Mouse (Mus musculus): Measurements from ENCODE around the gene 9530053A07Rik. TPM values are rescaled to one million over a fixed set of nuclear protein-coding genes. Genes with fewer than 3 reads are reported as not detected.

The 9530053A07Rik gene
- total and polyA plus RNA-seq, 2 experiments, result not detected

DNA sequence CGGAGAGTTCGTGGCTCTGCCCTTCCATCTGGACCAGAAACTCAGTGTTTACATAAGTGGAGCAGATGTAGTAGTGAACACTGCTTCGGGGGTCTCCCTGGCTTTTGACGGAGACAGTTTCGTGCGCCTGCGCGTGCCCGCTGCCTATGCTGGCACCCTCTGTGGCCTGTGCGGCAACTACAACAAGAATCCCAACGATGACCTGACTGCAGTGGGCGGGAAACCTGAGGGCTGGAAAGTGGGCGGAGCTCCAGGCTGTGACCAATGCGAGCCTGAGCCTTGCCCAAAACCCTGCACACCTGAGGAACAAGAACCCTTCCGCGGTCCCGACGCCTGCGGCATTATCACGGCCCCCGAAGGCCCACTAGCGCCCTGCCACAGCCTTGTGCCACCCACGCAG, 24.6 kb upstream of the 9530053A07Rik start:
- Histone ChIP-seq H3K36me3 (ENCODE audit: control insufficient read depth, insufficient read depth, low read length) (no peaks in the 10 kb centered on the region), H3K4me1 (ENCODE audit: control insufficient read depth, insufficient read depth, low read length) (no peaks in the 10 kb centered on the region), H3K9ac (ENCODE audit: low read depth, low read length) (no peak overlapping the region), H3K79me2 (ENCODE audit: control insufficient read depth, insufficient read depth, low read length) (no peaks in the 10 kb centered on the region), H3K4me3 (ENCODE audit: insufficient read depth, low read depth, low read length) (peak overlapping the region; percentile 11; the same call in 1 of the 2 replicates), H3K27ac (replicated peaks; ENCODE audit: insufficient read depth, low read depth, low read length) (no peak overlapping the region), H3K27me3 (ENCODE audit: control insufficient read depth, insufficient read depth, low read length) (no peaks in the 10 kb centered on the region)
- peak; percentile 37 for DNase-seq (ENCODE audit: extremely low read depth, low read depth, low spot score)
- TF ChIP-seq CTCF (IDR thresholded peaks at IDR 0.05; ENCODE audit: low read depth, low read length) (no peak), POLR2A (IDR thresholded peaks at IDR 0.05; ENCODE audit: extremely low read depth, insufficient read depth, low read length) (no peak)
- 5% methylated on average over 23 of the region's 23 CpGs for WGBS

- no peak overlapping the region for H3K4me3 ChIP-seq (ENCODE audit: insufficient read depth, low read depth, low read length)
- DNase-seq (ENCODE audit: extremely low read depth, low read depth, low spot score), result no peak
- no peak overlapping the region for H3K27ac ChIP-seq (replicated peaks; ENCODE audit: insufficient read depth, low read depth, low read length)
- H3K9ac ChIP-seq (ENCODE audit: low read depth, low read length), result no peak overlapping the region
- no peaks in the 10 kb centered on the region for H3K4me1 ChIP-seq (ENCODE audit: control insufficient read depth, insufficient read depth, low read length)
- no peaks in the 10 kb centered on the region for H3K79me2 ChIP-seq (ENCODE audit: control insufficient read depth, insufficient read depth, low read length)
- WGBS, result 92% methylated on average over 11 of the region's 11 CpGs
- H3K27me3 ChIP-seq (ENCODE audit: control insufficient read depth, insufficient read depth, low read length), result no peaks in the 10 kb centered on the region
- H3K36me3 ChIP-seq (ENCODE audit: control insufficient read depth, insufficient read depth, low read length), result no peaks in the 10 kb centered on the region
- TF ChIP-seq POLR2A (IDR thresholded peaks at IDR 0.05; ENCODE audit: extremely low read depth, insufficient read depth, low read length) (no peak), CTCF (IDR thresholded peaks at IDR 0.05; ENCODE audit: low read depth, low read length) (no peak)
Measured at GRCm38 (mm10) chr7:28106241-28106640, 23.0 kb upstream of the 9530053A07Rik start.

- Histone ChIP-seq H3K4me3 (ENCODE audit: insufficient read depth, low read depth, low read length) (no peak overlapping the region), H3K9ac (ENCODE audit: low read depth, low read length) (no peak overlapping the region), H3K36me3 (ENCODE audit: control insufficient read depth, insufficient read depth, low read length) (no peaks in the 10 kb centered on the region), H3K79me2 (ENCODE audit: control insufficient read depth, insufficient read depth, low read length) (no peaks in the 10 kb centered on the region), H3K4me1 (ENCODE audit: control insufficient read depth, insufficient read depth, low read length) (no peaks in the 10 kb centered on the region), H3K27me3 (ENCODE audit: control insufficient read depth, insufficient read depth, low read length) (no peaks in the 10 kb centered on the region), H3K27ac (replicated peaks; ENCODE audit: insufficient read depth, low read depth, low read length) (no peak overlapping the region)
- WGBS, result 76% methylated on average over 2 of the region's 2 CpGs
- TF ChIP-seq CTCF (IDR thresholded peaks at IDR 0.05; ENCODE audit: low read depth, low read length) (no peak), POLR2A (IDR thresholded peaks at IDR 0.05; ENCODE audit: extremely low read depth, insufficient read depth, low read length) (no peak)
- DNase-seq (ENCODE audit: extremely low read depth, low read depth, low spot score), result no peak
Measured at GRCm38 (mm10) chr7:28114648-28115047, 14.6 kb upstream of the 9530053A07Rik start.

DNA sequence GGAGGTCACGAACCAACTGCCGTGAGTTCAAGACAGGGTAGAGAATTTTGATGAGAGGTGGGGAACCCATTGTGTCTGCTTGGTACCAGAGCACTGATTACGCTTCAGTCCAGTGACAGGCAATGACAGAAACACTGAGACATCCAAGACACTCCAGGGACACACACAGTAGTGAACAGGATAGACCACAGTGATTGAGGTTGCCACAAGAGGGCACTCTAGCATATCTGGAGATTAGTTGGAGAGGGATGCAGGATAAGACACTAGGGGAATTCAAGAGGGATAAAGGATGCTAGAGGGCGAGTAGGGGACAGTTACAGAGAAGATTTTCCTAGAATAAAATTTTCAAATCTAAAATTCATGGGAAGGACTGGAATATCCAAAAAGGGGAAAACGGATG, 8.3 kb downstream of the 9530053A07Rik start:
- DNase-seq (ENCODE audit: extremely low read depth, low read depth, low spot score), result peak; percentile 16
- WGBS, result 53% methylated on average over 5 of the region's 5 CpGs

GRCm38 (mm10) chr7:28148263-28148662, 19.0 kb downstream of the 9530053A07Rik start:
- Histone ChIP-seq H3K36me3 (ENCODE audit: control insufficient read depth, insufficient read depth, low read length) (no peaks in the 10 kb centered on the region), H3K27ac (replicated peaks; ENCODE audit: insufficient read depth, low read depth, low read length) (no peak overlapping the region), H3K27me3 (ENCODE audit: control insufficient read depth, insufficient read depth, low read length) (no peaks in the 10 kb centered on the region), H3K4me3 (ENCODE audit: insufficient read depth, low read depth, low read length) (no peak overlapping the region), H3K79me2 (ENCODE audit: control insufficient read depth, insufficient read depth, low read length) (no peaks in the 10 kb centered on the region), H3K9ac (ENCODE audit: low read depth, low read length) (no peak overlapping the region), H3K4me1 (ENCODE audit: control insufficient read depth, insufficient read depth, low read length) (no peaks in the 10 kb centered on the region)
- TF ChIP-seq CTCF (IDR thresholded peaks at IDR 0.05; ENCODE audit: low read depth, low read length), result peak; percentile 90
- no peak for TF ChIP-seq POLR2A (IDR thresholded peaks at IDR 0.05; ENCODE audit: extremely low read depth, insufficient read depth, low read length)
- peak; percentile 43 for DNase-seq (ENCODE audit: extremely low read depth, low read depth, low spot score)
- WGBS, result 6% methylated on average over 3 of the region's 3 CpGs

More for the DNA sequence above, 8.3 kb downstream of the 9530053A07Rik start:
- TF ChIP-seq CTCF (IDR thresholded peaks at IDR 0.05; ENCODE audit: low read depth, low read length), result 0 out of 2 replicates have a peak, but pooled peaks have one; percentile 11
- no peak for TF ChIP-seq POLR2A (IDR thresholded peaks at IDR 0.05; ENCODE audit: extremely low read depth, insufficient read depth, low read length)
- Histone ChIP-seq H3K4me1 (ENCODE audit: control insufficient read depth, insufficient read depth, low read length) (no peaks in the 10 kb centered on the region), H3K27me3 (ENCODE audit: control insufficient read depth, insufficient read depth, low read length) (0 out of 2 replicates have a peak, but pooled peaks cover 2% of the 10 kb centered on the region), H3K79me2 (ENCODE audit: control insufficient read depth, insufficient read depth, low read length) (no peaks in the 10 kb centered on the region), H3K27ac (replicated peaks; ENCODE audit: insufficient read depth, low read depth, low read length) (no peak overlapping the region), H3K36me3 (ENCODE audit: control insufficient read depth, insufficient read depth, low read length) (no peaks in the 10 kb centered on the region), H3K9ac (ENCODE audit: low read depth, low read length) (no peak overlapping the region), H3K4me3 (ENCODE audit: insufficient read depth, low read depth, low read length) (no peak overlapping the region)

- H3K27ac ChIP-seq (replicated peaks; ENCODE audit: insufficient read depth, low read depth, low read length), result no peak overlapping the region
- no peak overlapping the region for H3K4me3 ChIP-seq (ENCODE audit: insufficient read depth, low read depth, low read length)
- no peak for DNase-seq (ENCODE audit: extremely low read depth, low read depth, low spot score)
- no peak overlapping the region for H3K9ac ChIP-seq (ENCODE audit: low read depth, low read length)
- 79% methylated on average over 1 of the region's 1 CpGs for WGBS
- no peak for TF ChIP-seq POLR2A (IDR thresholded peaks at IDR 0.05; ENCODE audit: extremely low read depth, insufficient read depth, low read length)
- TF ChIP-seq CTCF (IDR thresholded peaks at IDR 0.05; ENCODE audit: low read depth, low read length), result no peak
- H3K27me3 ChIP-seq (ENCODE audit: control insufficient read depth, insufficient read depth, low read length), result no peaks in the 10 kb centered on the region
- H3K4me1 ChIP-seq (ENCODE audit: control insufficient read depth, insufficient read depth, low read length), result no peaks in the 10 kb centered on the region
- H3K79me2 ChIP-seq (ENCODE audit: control insufficient read depth, insufficient read depth, low read length), result no peaks in the 10 kb centered on the region
- H3K36me3 ChIP-seq (ENCODE audit: control insufficient read depth, insufficient read depth, low read length), result no peaks in the 10 kb centered on the region
Measured at GRCm38 (mm10) chr7:28149841-28150240, 20.6 kb downstream of the 9530053A07Rik start.

All from liver, adult 2 months (tissue).